Mouse (Mus musculus) bone marrow macrophage, adult 2 months (primary cell): Measurements from ENCODE around the gene Slc25a16. TPM values are rescaled to one million over a fixed set of nuclear protein-coding genes. Genes with fewer than 3 reads are reported as not detected.

ENCODE experiments used
- H3K27ac ChIP-seq: 2 replicates; pipeline ENCODE4 v1.5.1; 2012; ENCODE audit warnings: low read depth, low read length; ENCODE audit not compliant: insufficient read depth
- H3K4me1 ChIP-seq: 2 replicates; pipeline ENCODE4 v1.6.1; 2012; ENCODE audit warnings: low read length; ENCODE audit not compliant: control insufficient read depth, insufficient read depth
- H3K4me3 ChIP-seq: 2 replicates; pipeline ENCODE4 v1.5.1; 2012; ENCODE audit warnings: mild to moderate bottlenecking, low read length, moderate library complexity; ENCODE audit not compliant: insufficient read depth
- CTCF ChIP-seq: IDR thresholded peaks from 2 replicates; pipeline ENCODE4 v1.5.1; 2012; ENCODE audit warnings: low read depth, mild to moderate bottlenecking, low read length, moderate library complexity
- POLR2A ChIP-seq: IDR thresholded peaks from 2 replicates; pipeline ENCODE4 v1.6.1; 2012; ENCODE audit warnings: mild to moderate bottlenecking, low read depth, low read length, borderline replicate concordance
- polyA plus RNA-seq: library from polyadenylated mRNA; stranded (reverse); fragments of >200 nt; gene quantifications from 2 replicates; pipeline ENCODE4 v1.2.4, GENCODE M21; 2012; ENCODE audit not compliant: missing spikeins, insufficient read depth, insufficient read length

Gene Slc25a16
- polyA plus RNA-seq, result 15.1 and 17.3 TPM in 2 replicates

DNA sequence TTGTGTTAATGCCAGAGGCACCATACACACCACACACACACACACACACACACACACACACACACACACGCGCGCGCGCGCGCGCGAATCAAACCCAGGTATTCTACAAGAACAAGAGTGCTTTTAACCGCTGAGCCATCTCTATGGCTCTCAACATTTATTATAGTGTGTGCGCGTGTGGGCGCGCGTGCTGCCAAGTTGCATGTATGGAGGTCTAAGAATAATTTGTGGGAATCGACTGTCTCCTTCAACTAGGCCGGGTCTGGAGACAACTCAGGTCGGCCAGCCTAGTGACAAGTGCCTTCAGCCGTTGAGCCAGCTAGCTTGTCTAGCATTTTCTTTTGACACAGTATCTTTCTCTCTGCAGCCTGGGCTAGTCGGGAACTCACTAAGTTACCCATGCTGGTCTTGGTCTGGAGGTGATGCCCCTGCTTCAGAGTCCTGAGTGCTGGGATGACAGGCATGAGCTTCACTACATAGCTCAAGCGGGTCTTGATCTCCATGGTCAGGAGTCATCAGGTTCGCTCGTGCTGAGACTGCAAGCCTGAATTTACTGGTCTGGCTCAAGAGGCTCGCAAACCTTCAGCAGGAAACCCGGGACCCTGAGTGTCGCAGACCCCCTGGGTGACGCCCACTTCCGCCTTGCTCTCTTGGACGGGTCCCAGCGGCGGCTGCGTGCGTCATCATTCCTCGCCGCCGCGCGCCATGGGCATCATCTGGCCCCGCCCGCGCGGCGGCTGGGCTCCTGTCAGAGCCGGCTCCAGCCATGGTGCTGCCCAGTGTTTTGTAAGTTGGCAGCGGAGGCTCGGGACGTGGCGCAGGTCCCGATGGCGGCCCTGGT is at the start of gene Slc25a16:
Gene Slc25a16 (plus strand): TSS at position 709 of the 841 bp plus-strand sequence.
- Histone ChIP-seq H3K4me1 (peaks cover 10% of the 10 kb centered on the region; the same call in 1 of the 2 replicates), H3K27ac (peak within 1 kb of the TSS; percentile 42), H3K4me3 (peak within 1 kb of the TSS; percentile 92)
- TF ChIP-seq CTCF (no peak), POLR2A (no peak)

DNA sequence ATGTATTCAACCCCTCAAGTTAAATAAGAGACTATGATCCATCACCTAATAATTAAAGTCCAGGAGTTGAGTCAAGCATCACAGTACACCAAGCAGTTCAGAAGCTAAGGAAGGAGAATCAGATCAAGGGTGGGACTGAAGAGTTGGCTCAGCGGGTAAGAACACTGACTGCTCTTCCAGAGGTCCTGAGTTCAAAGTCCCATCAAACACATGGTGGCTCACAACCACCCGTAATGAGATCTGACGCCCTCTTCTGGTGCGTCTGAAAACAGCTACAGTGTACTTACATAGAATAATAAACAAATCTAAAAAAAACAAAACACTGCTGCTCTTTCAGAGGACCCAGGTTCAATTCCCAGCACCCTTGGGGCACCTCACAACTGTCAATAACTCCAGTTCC is 45.6 kb upstream of the Slc25a16 start:
- Histone ChIP-seq H3K4me3 (no peak overlapping the region), H3K4me1 (no peaks in the 10 kb centered on the region), H3K27ac (no peak overlapping the region)
- TF ChIP-seq CTCF (no peak), POLR2A (no peak)

DNA sequence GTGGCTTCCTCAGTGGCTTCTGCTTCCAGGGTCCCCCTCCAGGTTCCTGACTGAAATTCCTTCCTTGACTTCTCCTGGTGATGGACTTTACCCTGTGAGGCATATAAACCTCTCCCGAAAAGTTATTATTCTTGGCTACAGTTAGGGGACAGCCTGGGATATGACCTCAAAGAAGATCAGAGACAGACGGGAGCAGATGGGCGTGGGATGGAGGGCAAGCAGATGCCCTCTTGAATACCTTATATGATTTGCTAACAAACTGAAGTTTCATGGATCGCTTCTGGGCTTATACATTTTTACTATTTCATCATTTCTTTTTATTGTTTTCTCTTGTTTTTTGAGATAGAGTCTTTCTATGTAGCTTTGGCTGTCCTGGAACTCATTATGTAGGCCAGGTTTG is 44.9 kb upstream of the Slc25a16 start:
- TF ChIP-seq CTCF (no peak), POLR2A (no peak)
- no peak overlapping the region for H3K4me3 ChIP-seq
- H3K4me1 ChIP-seq, result no peaks in the 10 kb centered on the region
- no peak overlapping the region for H3K27ac ChIP-seq

DNA sequence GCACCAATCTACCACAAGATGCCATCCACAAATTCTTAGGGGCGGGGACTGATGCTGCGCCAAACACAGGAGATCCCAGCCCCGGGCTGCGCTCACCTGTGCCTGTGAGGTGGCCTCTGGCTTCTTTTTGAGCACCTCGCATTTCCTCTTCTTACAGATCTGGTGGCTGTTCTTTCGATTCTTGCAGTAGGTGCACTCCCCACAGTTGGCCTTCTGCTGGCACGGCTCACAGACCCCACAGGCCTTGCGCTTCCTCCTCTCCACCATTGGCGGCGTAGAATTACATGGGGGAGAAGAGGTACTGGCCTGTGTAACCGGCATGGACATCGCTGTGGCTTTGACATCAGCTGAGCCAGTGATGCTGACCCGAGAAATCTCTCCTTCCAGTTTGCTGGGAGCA is 42.4 kb upstream of the Slc25a16 start:
- H3K4me3 ChIP-seq, result no peak overlapping the region

DNA sequence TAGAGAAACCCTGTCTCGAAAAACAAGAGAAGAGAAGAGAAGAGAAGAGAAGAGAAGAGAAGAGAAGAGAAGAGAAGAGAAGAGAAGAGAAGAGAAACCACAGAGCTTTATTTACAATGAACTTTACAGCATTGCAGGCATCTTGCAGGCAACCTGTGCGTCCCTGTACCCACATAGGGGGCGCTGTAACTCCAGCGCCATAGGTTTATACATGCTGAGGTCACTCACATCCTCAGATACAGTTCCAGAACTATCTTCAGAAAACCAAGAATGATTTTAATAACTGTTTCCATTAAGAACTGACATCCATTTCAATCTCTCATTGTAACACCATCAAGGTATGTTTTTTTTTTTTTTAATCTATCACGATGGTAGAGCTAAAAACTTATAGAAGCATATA is 39.2 kb upstream of the Slc25a16 start:
- TF ChIP-seq CTCF, result peak; percentile 55; the same call in 1 of the 2 replicates
- no peak for TF ChIP-seq POLR2A
- no peak overlapping the region for H3K27ac ChIP-seq
- no peak overlapping the region for H3K4me3 ChIP-seq
- 0 out of 2 replicates have a peak, but pooled peaks cover 2% of the 10 kb centered on the region for H3K4me1 ChIP-seq

More for the DNA sequence above, 42.4 kb upstream of the Slc25a16 start:
- TF ChIP-seq CTCF (no peak), POLR2A (no peak)
- Histone ChIP-seq H3K4me1 (no peaks in the 10 kb centered on the region), H3K27ac (no peak overlapping the region)

DNA sequence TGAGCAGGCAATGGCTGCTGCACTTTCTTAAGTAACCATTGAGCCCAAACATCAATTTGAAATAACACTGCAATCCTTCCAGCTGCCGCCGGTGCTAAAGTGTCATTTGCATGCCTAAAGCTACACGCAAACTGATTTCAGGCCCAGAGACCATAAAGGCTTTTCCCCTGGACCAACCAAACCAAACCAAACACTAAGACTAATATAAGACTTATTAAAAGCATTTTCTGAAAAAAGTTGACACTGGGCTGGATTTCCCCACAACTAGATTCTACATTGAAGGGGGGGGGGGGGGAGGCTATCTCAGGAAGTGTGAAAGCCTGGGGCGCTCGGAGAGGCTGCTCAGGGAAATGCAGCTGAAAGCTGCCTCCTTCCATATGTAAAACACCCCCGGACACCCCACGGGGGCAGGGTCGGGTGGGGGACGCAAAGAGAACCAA is 36.5 kb upstream of the Slc25a16 start:
- no peak for TF ChIP-seq POLR2A
- no peak for TF ChIP-seq CTCF
- Histone ChIP-seq H3K4me1 (0 out of 2 replicates have a peak, but pooled peaks cover 2% of the 10 kb centered on the region), H3K4me3 (no peak overlapping the region), H3K27ac (no peak overlapping the region)

DNA sequence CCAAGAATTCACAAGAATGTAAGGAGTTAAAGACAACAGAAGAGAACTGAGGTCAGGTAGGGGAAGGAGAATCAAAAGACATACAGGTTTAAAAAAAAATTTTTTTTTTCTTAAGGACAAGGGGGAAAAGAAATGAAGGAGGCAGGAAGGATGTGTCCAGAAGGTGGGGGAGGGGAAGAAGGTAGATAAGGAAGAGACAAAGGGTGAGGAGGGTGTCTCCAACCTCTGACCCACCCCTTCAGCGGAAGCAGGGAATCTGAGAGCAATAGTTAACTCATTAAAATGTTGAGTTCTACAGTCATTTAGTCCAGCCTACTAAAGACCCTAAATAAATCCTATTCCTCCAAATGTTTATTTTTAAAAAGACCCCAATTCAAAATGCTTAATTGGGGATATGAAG is 35.9 kb upstream of the Slc25a16 start:
- TF ChIP-seq CTCF, result no peak
- no peak for TF ChIP-seq POLR2A
- no peak overlapping the region for H3K4me3 ChIP-seq
- H3K27ac ChIP-seq, result no peak overlapping the region
- 0 out of 2 replicates have a peak, but pooled peaks cover 2% of the 10 kb centered on the region for H3K4me1 ChIP-seq

DNA sequence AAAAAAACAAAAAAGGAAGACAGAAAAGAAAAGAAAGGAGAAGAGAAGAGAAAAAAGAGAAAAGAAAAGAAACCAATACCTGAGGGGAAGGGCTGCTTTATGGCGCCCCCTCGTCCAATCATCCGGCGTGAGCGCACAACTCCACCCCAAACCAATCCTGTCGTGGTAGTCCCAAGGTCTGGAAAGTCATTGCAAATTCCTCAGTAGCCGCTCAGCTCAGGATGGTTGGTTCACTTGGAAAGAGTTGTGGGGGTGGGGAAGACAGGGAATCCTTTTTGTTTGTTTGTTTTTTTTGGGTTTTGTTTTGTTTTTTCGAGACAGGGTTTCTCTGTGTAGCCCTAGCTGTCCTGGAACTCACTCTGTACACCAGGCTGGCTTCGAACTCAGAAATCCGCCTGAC is 35.0 kb upstream of the Slc25a16 start:
- Histone ChIP-seq H3K27ac (no peak overlapping the region), H3K4me1 (0 out of 2 replicates have a peak, but pooled peaks cover 2% of the 10 kb centered on the region), H3K4me3 (peak overlapping the region; percentile 54; the same call in 1 of the 2 replicates)
- TF ChIP-seq POLR2A (no peak), CTCF (no peak)

DNA sequence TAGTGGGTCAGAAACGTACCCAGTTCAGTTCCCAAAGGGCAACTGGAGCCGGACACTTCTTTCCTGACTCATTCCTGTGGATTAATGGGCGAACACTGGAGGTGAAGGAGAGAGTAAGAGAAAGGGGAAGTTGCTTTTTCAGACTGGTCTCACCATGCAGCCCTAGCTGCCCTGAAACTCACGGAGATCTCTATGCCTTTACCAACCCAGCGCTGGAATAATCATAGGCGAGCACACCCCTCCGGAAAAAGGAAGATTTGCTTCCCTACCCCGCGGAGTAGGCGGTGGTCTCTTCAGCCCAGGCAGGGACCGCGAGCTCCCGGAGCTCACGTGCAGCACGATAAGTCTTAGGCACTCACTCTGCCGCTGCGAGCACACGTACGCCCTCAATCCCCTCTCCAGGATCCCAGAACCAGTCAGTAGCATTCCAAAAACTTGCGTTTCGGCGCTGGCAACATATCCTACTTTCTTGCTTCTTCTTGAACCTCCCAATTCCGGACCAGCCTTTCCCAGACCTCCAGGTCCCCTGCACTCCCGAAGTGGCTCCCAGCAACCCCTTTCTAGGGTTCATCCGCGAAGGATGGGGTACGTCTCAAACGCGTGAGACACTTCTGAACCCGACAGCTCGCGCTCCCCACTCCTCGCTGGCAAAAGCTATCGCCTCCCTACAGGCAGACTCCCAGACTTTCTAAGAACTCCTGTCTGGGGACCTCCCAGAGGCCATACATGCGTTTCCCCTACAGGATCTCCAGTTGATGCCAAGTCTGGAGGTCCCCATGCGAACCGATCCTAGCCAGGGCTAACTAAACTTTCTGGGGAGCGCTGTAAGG is 34.2 kb upstream of the Slc25a16 start:
- Histone ChIP-seq H3K4me3 (peak overlapping the region; percentile 54), H3K4me1 (0 out of 2 replicates have a peak, but pooled peaks cover 2% of the 10 kb centered on the region), H3K27ac (no peak overlapping the region)
- no peak for TF ChIP-seq POLR2A
